Mouse (Mus musculus) heart, embryonic 10.5 days (tissue): ENCODE results near the gene Ndufaf2. TPM values are rescaled to one million over a fixed set of nuclear protein-coding genes. Genes with fewer than 3 reads are reported as not detected.

ENCODE experiments used
- DNase-seq: peaks from one replicate; pipeline ENCODE4 v3.0.0-alpha.2; 2017; ENCODE audit warnings: low spot score
- H3K27ac ChIP-seq: fragments of 300-500 bp; sonication (generic); 2 replicates; pipeline ENCODE4 v1.5.1; 2016; ENCODE audit warnings: mild to moderate bottlenecking
- H3K27me3 ChIP-seq: fragments of 300-500 bp; sonication (generic); 2 replicates; pipeline ENCODE4 v1.6.1; 2016; ENCODE audit warnings: mild to moderate bottlenecking; ENCODE audit not compliant: poor library complexity, insufficient read depth, severe bottlenecking
- H3K36me3 ChIP-seq: fragments of 300-500 bp; sonication (generic); 2 replicates; pipeline ENCODE4 v1.6.1; 2016; ENCODE audit warnings: mild to moderate bottlenecking, moderate library complexity
- H3K4me1 ChIP-seq: fragments of 300-500 bp; sonication (generic); 2 replicates; pipeline ENCODE4 v1.6.1; 2016; ENCODE audit warnings: mild to moderate bottlenecking
- H3K4me3 ChIP-seq: fragments of 300-500 bp; sonication (generic); 2 replicates; pipeline ENCODE4 v1.5.1; 2016; ENCODE audit warnings: mild to moderate bottlenecking, moderate library complexity
- H3K9me3 ChIP-seq: fragments of 300-500 bp; sonication (generic); 2 replicates; pipeline ENCODE4 v1.6.1; 2016; ENCODE audit warnings: mild to moderate bottlenecking, moderate library complexity
- WGBS: fragments of 180-500 bp; shearing (Covaris S2); methylation state at CpG from one replicate; pipeline ENCODE4 v1.1.7; 2016; 5-methylcytosine and 5-hydroxymethylcytosine counted together
- polyA plus RNA-seq: library from polyadenylated mRNA; unstranded; fragments of >200 nt; fragmentation: Nextera tagmentation; extraction: Ambion mirVana; gene quantifications from 2 replicates; pipeline ENCODE4 v1.2.1, GENCODE M21; 2016

Ndufaf2 gene
- polyA plus RNA-seq, 1 experiment from 2014 or later = 73.5 TPM

- Histone ChIP-seq H3K4me1 (peaks cover 24% of the 10 kb centered on the region), H3K4me3 (no peak overlapping the region), H3K36me3 (no peaks in the 10 kb centered on the region), H3K27ac (no peak overlapping the region), H3K9me3 (no peaks in the 10 kb centered on the region), H3K27me3 (no peaks in the 10 kb centered on the region; the same call in 1 of the 2 replicates)
- DNase-seq = no peak
- 68% methylated on average over 3 of the region's 3 CpGs for WGBS
Measured at GRCm38 (mm10) chr13:108040451-108040850, 118.0 kb downstream of the Ndufaf2 start.

DNA sequence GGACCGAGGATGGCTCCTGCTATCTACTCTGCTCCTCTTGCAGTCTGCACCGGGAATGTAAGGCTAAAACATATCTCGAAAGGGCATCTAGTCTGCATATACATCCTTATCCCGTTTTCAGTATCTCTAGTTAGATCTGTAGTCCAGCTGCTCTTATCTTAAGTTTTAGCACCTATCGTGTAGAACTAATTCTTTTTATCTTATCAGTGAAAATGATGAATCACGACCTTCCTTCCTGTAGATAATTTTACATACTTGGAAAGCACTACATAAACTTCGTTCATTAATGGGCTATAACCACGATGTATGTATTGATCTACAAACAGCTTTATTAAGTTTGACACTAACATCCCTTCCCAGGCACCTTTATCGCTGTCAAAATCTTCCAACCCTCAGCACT, 118.5 kb downstream of the Ndufaf2 start:
- H3K36me3 ChIP-seq = no peaks in the 10 kb centered on the region
- no peak overlapping the region for H3K4me3 ChIP-seq
- H3K4me1 ChIP-seq = peaks cover 24% of the 10 kb centered on the region
- 43% methylated on average over 9 of the region's 9 CpGs for WGBS
- no peaks in the 10 kb centered on the region; the same call in 1 of the 2 replicates for H3K27me3 ChIP-seq
- no peak for DNase-seq
- H3K27ac ChIP-seq = no peak overlapping the region
- H3K9me3 ChIP-seq = no peaks in the 10 kb centered on the region

GRCm38 (mm10) chr13:108039375-108039774, 119.0 kb downstream of the Ndufaf2 start:
- Histone ChIP-seq H3K27ac (no peak overlapping the region), H3K36me3 (no peaks in the 10 kb centered on the region), H3K4me3 (no peak overlapping the region), H3K9me3 (no peaks in the 10 kb centered on the region), H3K4me1 (peaks cover 24% of the 10 kb centered on the region), H3K27me3 (no peaks in the 10 kb centered on the region; the same call in 1 of the 2 replicates)
- WGBS = 47% methylated on average over 6 of the region's 6 CpGs
- no peak for DNase-seq

DNA sequence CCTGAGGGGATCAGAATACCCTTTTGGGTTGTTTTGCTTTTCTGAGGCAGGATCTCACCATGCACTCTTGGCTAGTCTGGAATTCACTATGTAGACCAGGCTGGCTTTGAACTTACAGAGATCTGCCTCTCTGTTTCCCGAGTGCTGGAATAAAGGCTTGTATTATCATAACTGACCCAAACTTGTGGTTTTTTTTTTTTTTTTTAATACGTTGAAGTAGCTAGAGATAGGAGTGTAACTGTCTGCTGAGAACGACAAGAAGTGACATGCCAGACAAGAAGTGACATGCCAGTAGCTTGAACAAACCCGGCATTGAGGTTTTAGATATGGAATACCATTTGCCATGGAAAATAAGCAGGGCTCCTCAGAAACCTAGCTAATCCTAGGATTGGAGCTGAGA, 125.6 kb downstream of the Ndufaf2 start:
- DNase-seq = no peak
- H3K36me3 ChIP-seq = no peaks in the 10 kb centered on the region

GRCm38 (mm10) chr13:108025802-108026201, 132.6 kb downstream of the Ndufaf2 start:
- no peaks in the 10 kb centered on the region for H3K36me3 ChIP-seq
- H3K27ac ChIP-seq = no peak overlapping the region
- no peak for DNase-seq
- H3K27me3 ChIP-seq = no peaks in the 10 kb centered on the region
- no peaks in the 10 kb centered on the region for H3K4me1 ChIP-seq
- 48% methylated on average over 3 of the region's 3 CpGs for WGBS
- no peaks in the 10 kb centered on the region for H3K9me3 ChIP-seq
- H3K4me3 ChIP-seq = no peak overlapping the region

More for the DNA sequence above, 125.6 kb downstream of the Ndufaf2 start:
- no peak overlapping the region for H3K4me3 ChIP-seq
- H3K4me1 ChIP-seq = no peaks in the 10 kb centered on the region
- H3K27me3 ChIP-seq = no peaks in the 10 kb centered on the region
- no peaks in the 10 kb centered on the region for H3K9me3 ChIP-seq
- 80% methylated on average over 4 of the region's 4 CpGs for WGBS
- H3K27ac ChIP-seq = no peak overlapping the region

GRCm38 (mm10) chr13:108017349-108017748, 141.1 kb downstream of the Ndufaf2 start:
- 68% methylated on average over 6 of the region's 6 CpGs for WGBS
- no peak for DNase-seq
- Histone ChIP-seq H3K27me3 (no peaks in the 10 kb centered on the region), H3K27ac (no peak overlapping the region), H3K4me1 (no peaks in the 10 kb centered on the region), H3K9me3 (no peaks in the 10 kb centered on the region), H3K4me3 (no peak overlapping the region), H3K36me3 (no peaks in the 10 kb centered on the region)

- no peaks in the 10 kb centered on the region for H3K4me1 ChIP-seq
Measured at GRCm38 (mm10) chr13:108015166-108015565, 143.3 kb downstream of the Ndufaf2 start.

DNA sequence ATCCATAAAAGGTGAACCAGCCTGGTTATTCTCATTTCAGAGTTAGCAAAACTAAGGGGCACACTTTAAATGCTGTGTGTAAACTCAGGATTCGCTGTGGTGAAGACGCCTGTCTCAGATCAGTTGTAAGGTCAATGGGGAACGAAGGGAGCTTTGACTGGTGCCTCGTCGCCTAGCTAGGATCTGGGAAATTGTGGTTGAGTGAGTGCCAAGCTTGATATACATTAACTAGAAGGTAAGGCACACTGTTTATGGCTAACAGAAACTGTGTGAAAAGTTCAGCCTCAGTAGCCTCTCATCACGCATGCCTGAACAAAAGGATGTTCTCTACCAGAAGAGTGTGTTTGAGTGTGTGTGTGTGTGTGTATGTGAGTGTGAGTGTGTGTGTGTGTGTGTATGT, 144.6 kb downstream of the Ndufaf2 start:
- H3K4me1 ChIP-seq = no peaks in the 10 kb centered on the region
- no peaks in the 10 kb centered on the region for H3K36me3 ChIP-seq
- no peak overlapping the region for H3K4me3 ChIP-seq
- no peaks in the 10 kb centered on the region for H3K9me3 ChIP-seq
- no peak for DNase-seq
- WGBS = 86% methylated on average over 6 of the region's 6 CpGs
- no peak overlapping the region for H3K27ac ChIP-seq
- no peaks in the 10 kb centered on the region for H3K27me3 ChIP-seq

More at GRCm38 (mm10) chr13:108015166-108015565, 143.3 kb downstream of the Ndufaf2 start:
- DNase-seq = no peak
- Histone ChIP-seq H3K9me3 (no peaks in the 10 kb centered on the region), H3K27me3 (no peaks in the 10 kb centered on the region), H3K27ac (no peak overlapping the region), H3K4me3 (no peak overlapping the region), H3K36me3 (no peaks in the 10 kb centered on the region)
- 84% methylated on average over 6 of the region's 6 CpGs for WGBS

GRCm38 (mm10) chr13:108013110-108013509, 145.3 kb downstream of the Ndufaf2 start:
- Histone ChIP-seq H3K36me3 (no peaks in the 10 kb centered on the region), H3K27ac (no peak overlapping the region), H3K9me3 (no peaks in the 10 kb centered on the region), H3K27me3 (no peaks in the 10 kb centered on the region), H3K4me3 (no peak overlapping the region), H3K4me1 (no peaks in the 10 kb centered on the region)
- 92% methylated on average over 8 of the region's 8 CpGs for WGBS
- DNase-seq = no peak

GRCm38 (mm10) chr13:108007861-108008260, 150.6 kb downstream of the Ndufaf2 start:
- WGBS = 79% methylated on average over 4 of the region's 4 CpGs
- no peaks in the 10 kb centered on the region for H3K4me1 ChIP-seq

DNA sequence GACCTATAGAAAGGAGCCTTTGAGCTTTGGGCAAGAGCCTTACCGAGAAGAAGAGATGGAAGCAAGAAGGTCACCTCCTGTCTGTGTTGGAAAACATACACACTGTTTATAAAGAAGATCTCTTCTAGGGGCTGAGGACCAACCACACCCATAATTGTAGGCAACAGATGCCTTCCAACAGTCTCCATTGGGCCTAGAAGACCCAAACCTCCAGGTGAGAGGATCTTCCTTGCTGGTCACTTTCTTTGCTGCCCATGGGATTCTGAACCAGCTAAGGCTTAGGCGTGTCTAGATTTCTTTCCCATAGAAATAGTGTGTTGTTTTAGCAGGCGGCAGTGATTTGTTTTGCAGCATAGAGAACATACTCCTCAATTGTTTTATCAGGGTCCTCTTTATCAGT, 162.1 kb downstream of the Ndufaf2 start:
- no peaks in the 10 kb centered on the region for H3K9me3 ChIP-seq
- H3K4me3 ChIP-seq = no peak overlapping the region
- no peak overlapping the region for H3K27ac ChIP-seq
- no peaks in the 10 kb centered on the region for H3K4me1 ChIP-seq
- WGBS = 87% methylated on average over 3 of the region's 3 CpGs
- no peaks in the 10 kb centered on the region for H3K36me3 ChIP-seq
- H3K27me3 ChIP-seq = no peaks in the 10 kb centered on the region
- no peak for DNase-seq

More at GRCm38 (mm10) chr13:108007861-108008260, 150.6 kb downstream of the Ndufaf2 start:
- H3K9me3 ChIP-seq = no peaks in the 10 kb centered on the region
- H3K36me3 ChIP-seq = no peaks in the 10 kb centered on the region
- no peaks in the 10 kb centered on the region for H3K27me3 ChIP-seq
- H3K4me3 ChIP-seq = no peak overlapping the region
- DNase-seq = no peak
- H3K27ac ChIP-seq = no peak overlapping the region

- Histone ChIP-seq H3K9me3 (no peaks in the 10 kb centered on the region), H3K27ac (no peak overlapping the region), H3K27me3 (no peaks in the 10 kb centered on the region), H3K4me1 (no peaks in the 10 kb centered on the region), H3K36me3 (no peaks in the 10 kb centered on the region), H3K4me3 (no peak overlapping the region)
- no peak for DNase-seq
- WGBS = 72% methylated on average over 7 of the region's 7 CpGs
Measured at GRCm38 (mm10) chr13:107995211-107995610, 163.2 kb downstream of the Ndufaf2 start.

GRCm38 (mm10) chr13:107992573-107992972, 165.8 kb downstream of the Ndufaf2 start:
- no peak overlapping the region for H3K27ac ChIP-seq

DNA sequence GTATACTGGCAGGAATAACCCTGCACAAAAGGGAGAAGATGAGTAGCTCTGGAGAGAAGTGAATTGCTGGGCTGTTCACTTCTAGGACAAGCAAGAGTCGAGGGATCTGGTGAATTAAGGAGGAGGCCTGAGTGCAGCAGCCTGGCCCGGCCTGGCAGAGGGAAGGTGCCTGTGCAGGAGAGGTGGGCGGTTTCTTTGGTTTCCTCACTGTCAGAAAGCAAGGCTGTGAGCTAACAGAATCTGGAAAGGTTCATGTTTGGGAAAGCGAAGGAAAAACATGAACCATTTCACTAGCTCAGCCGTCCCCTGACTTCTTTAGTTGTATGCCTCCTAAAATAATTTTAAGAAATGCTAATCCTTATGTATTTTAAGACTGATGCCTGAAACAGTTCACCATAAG, 173.8 kb downstream of the Ndufaf2 start:
- H3K36me3 ChIP-seq = no peaks in the 10 kb centered on the region
- no peaks in the 10 kb centered on the region for H3K27me3 ChIP-seq
- H3K9me3 ChIP-seq = no peaks in the 10 kb centered on the region
- H3K4me3 ChIP-seq = no peak overlapping the region
- no peak overlapping the region for H3K27ac ChIP-seq
- WGBS = 76% methylated on average over 5 of the region's 5 CpGs
- no peak for DNase-seq
- H3K4me1 ChIP-seq = no peaks in the 10 kb centered on the region

More at GRCm38 (mm10) chr13:107992573-107992972, 165.8 kb downstream of the Ndufaf2 start:
- no peaks in the 10 kb centered on the region for H3K9me3 ChIP-seq
- no peaks in the 10 kb centered on the region for H3K36me3 ChIP-seq
- H3K4me3 ChIP-seq = no peak overlapping the region
- WGBS = 65% methylated on average over 1 of the region's 1 CpGs
- no peaks in the 10 kb centered on the region for H3K4me1 ChIP-seq
- H3K27me3 ChIP-seq = no peaks in the 10 kb centered on the region
- DNase-seq = no peak
